Mouse (Mus musculus) thymus, adult 2 months (tissue): ENCODE results near the gene Ints1.

Source experiments
- CTCF ChIP-seq: fragments of 200-500 bp; IDR thresholded peaks from 2 replicates; pipeline ENCODE4 v1.5.1; 2012; ENCODE audit warnings: mild to moderate bottlenecking, control low read depth, low read length, moderate library complexity, borderline replicate concordance; ENCODE audit not compliant: control insufficient read depth, poor library complexity, insufficient read depth; ENCODE audit errors: extremely low read depth
- POLR2A ChIP-seq: fragments of 200-500 bp; IDR thresholded peaks from 2 replicates; pipeline ENCODE4 v1.6.1; 2012; ENCODE audit warnings: mild to moderate bottlenecking, low read length, control low read depth, moderate library complexity; ENCODE audit not compliant: control insufficient read depth, poor library complexity, insufficient read depth; ENCODE audit errors: extremely low read depth

DNA sequence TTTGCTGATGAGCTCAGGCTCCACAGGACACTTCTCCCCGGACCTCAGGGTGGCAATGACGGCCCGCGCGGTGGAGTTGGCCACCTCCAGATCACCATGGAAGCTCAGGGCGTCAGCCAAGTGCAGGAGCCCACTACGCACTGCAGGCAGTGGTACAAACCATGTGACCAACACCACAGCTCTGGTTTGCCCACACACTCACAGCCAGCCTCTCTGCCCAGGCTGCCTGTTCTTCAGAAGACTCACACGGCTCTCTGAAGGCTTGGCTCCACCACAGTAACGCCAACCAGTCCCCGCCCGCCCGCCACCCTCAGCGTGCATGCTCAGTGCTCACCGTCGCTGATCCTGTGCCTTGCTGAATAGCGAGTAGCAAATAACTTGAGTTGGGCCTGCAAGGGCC is 17.4 kb downstream of the Ints1 start:
- TF ChIP-seq CTCF = no peak
- TF ChIP-seq POLR2A = no peak
